Mouse (Mus musculus) T-helper 1 cell (primary cell): Measurements from ENCODE around the gene Dnali1.

Experiments used
- in situ Hi-C: fragments of 300-600 bp; cut with MboI, MseI; formaldehyde crosslinking; loops from one replicate; pipeline ENCODE4 v1.15.1; 2025; ENCODE audit warnings: high pct_unique_total_duplicates

The Dnali1 gene

DNA sequence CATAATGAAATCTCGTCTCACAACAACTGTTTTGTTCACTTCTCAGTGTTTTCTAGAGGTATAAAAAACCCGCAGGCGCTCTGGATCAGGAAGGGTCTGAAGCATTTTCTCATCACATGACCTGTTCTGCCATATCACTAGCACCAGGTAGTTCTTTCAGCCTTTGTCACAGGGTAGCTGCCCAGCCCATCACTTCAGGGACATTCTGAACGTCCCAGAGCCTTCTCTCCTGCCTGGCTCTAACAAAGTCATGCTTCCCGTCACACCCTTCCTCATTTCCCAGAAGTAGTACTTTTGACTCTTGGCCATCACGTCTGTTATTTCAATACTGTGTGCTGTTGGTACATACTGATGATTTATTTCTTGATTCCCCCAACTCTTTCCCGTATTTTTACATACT is 21.0 kb downstream of the Dnali1 start:
- in situ Hi-C loops, result no loop called here

DNA sequence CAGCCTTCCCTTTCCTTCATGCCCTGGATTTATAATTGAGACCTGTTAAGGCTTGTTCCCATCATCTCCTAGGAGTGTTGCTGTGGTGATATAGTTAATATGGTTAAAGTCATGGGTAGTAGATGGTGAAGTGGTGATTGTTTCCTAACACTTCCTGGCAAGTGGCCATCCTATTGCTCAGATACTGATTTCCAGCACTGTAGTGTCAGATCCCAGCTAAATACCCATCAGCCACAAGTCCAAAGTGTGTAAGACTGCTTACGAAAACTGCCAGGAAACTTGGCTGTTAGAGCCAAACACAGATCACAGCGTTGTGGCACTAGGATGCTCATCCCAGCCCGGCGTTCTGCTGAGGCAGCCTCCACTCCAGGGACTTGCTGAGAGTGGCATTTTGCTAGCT is 31.2 kb downstream of the Dnali1 start:
- in situ Hi-C loops, result no loop called here

DNA sequence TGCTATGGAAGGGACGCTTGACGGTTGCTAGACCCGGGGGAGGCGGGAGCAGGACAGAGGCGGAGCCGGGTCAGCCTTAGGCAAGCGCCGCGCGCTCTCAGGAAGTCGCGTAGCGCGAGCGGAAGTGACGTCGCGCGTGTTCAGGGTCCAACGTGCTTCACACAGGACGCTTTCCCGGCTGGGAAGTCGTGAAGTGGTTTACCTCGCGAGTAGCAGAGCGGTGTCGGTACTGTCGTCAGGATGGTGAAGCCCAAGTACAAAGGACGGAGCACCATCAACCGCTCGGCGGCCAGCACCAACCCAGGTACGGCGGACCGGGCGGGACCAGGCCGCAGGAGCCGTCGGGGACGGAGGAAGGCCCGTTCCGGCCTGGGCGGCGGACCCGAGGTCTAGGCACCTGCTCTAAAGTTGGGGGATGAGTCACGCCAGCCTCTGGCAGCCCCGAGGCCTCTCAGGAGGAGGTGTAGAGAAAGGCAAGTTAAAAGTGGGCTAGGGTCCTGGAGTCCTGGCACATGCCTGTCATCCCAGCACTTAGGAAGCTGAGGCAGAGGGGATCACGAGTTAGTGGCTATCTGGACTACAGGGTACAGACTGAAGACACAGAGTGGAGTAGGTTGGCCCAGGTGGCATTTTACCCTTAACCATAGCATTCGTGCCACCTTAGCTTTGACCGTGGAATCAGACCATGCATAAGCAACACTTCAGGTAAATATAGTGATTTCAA is 35.5 kb downstream of the Dnali1 start:
- in situ Hi-C loops, result no loop called here

DNA sequence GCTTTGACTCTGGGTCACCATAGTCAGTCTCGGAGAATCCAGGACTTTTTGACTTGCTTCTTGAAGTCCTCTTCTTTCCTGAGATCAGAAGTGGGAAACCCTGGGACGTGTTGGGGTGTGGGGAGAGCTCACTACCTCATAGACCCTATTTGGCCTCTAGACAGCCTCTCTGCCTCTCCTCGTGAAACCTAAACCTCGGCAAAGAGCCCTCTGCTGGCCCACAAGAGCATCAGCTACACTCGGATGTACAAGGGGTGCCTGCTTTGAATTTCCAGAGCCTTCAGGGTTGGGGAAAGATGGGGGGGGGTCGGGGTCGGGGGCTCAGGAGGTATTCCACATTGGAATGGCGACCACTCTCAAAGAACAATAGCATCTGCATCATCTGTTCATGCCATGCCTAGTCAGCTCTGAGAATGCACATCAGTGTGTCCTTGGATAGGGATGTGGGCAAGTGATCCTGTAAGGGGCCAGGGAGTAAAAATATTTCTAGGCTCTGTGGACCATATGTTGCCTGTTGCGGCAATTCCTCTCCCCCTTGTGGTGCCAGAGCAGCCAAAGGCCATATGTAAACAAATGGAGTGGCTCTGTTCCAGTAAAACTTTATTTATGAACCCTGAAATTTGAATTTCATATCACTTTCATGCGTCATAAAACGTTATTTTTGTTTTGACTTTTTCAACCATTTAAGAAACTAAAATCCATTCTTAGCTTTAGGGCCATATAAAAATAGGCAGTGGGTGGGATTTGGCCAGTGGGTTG is 44.5 kb downstream of the Dnali1 start:
- in situ Hi-C loops, result no loop called here

DNA sequence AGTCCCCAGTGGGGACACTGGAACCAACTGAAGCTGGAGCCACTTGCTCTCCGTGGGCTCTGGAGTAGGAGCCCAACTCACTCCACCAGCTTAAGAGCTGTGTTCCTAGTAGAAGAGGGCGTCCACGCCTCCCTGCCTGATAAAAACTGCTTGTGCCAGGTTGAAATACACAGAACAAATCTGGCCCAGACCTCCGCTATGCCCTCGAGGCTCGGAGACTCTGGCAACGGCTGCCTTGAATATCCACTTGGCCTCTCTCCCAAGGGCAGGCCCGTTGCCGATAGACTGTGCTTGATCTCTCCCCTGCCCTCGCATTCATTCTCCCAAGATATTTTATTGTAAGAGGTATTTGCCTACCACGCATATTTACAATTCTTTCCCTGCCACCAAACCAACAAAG is 48.1 kb downstream of the Dnali1 start:
- in situ Hi-C loops, result no loop called here

DNA sequence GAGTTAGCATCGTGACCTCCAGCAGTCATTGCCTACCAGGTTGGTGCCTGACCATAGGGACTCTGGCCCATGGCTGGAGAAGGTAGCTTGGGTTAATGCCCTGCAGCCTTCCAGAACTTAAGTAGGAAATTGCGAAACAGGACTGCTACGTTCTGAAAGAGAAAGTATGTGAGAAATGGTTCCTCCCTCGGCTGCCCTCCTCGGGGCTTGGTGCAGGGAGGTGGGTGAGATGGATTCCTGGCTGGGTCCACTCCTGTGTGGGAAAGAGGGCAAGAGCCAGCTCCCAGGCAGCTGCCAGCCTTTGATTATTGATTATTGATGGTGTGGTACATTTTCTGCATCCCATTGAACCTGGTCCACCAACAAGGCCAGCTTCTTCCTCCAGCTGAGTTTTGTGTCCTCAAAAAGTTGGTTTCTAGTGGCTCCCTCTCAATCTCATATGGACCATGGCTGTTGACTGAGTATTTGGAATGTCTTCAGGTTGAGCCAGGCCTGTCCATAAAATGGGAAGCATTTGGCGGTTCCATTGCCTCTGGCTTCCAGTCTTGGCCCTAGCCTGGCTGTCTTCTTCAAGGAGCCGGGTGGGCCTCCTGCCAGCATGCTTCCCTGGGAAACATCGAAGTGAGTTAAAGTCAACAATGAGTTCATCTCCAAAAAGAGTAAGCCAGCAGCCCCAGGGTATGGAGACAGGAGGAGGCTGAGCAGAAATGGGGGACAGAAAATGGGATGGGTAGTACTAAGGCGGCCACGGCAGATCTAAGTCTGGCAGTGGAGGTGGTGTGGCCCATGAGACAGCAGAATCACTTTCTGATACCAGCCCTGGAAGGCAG is 49.5 kb downstream of the Dnali1 start, which contains the start of gene Gnl2:
Gene Gnl2 (plus strand): TSS at position 780 of the 830 bp plus-strand sequence.
- in situ Hi-C loops, result no loop called here

DNA sequence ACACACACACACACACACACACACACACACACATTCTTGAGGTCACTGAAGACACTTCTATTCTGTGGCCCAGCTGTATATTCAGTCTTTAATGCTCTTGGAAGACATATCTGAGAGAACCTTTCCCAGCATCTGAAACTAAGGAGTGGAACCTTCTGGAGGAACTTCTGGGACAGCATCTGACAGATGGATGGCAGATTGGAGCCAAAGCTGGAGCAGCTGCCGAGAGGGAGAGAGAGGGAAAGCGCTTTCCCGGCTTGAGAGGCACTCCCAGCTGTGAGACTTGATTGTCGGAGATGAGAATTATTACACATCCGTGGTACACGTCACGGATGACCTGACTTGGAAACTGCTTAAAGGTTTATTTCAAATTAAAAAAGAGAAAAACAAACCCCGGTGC is 56.8 kb downstream of the Dnali1 start:
- in situ Hi-C loops, result no loop called here

DNA sequence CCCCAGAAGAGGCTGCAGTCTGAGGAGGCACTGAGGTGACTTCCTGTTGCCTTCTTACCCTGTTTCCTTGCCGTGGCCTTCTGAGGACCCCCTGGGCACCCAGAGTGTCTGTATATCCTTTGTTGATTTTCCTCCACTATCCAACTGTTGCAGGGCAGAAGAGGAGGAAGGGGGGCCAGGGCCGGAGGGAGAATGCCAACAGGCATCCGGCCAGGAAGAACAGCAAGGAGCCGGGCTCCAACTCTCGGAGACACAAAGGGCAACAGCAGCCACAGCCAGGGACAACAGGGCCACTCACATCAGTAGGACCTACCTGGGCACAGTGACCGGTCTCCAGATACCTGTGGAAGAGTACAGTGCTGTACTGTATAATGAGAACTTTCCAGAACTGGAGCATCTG is 57.3 kb downstream of the Dnali1 start:
- in situ Hi-C loops, result no loop called here

DNA sequence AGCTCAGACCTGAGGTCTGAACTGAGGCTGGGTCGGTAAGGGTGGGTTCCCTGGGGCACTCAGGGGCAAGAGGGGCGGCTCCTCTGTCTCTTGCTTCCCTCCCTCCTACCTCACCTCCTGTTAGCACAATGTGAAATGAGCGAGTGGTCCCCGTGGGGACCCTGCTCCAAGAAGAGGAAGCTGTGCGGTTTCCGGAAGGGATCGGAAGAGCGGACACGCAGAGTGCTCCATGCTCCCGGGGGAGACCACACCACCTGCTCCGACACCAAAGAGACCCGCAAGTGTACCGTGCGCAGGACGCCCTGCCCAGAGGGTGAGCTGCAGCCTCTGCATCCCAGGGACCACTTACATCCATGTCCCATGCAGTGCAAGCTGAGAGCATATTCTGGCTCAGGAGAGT is 58.0 kb downstream of the Dnali1 start:
- in situ Hi-C loops, result no loop called here
